Mouse (Mus musculus) midbrain, embryonic 16.5 days (tissue): ENCODE measurements around the gene 2010300C02Rik. TPM values are rescaled to one million over a fixed set of nuclear protein-coding genes. Genes with fewer than 3 reads are reported as not detected.

Experiments
- ATAC-seq: fragments of 200-750 bp; cut with Nextera tagmentation; 2 replicates; pipeline ENCODE4 v1.8.0; 2017; ENCODE audit warnings: moderate TSS enrichment
- H3K27ac ChIP-seq: fragments of 300-500 bp; sonication (generic); 2 replicates; pipeline ENCODE4 v1.5.1; 2014; ENCODE audit warnings: mild to moderate bottlenecking, low read length, mixed read lengths
- H3K27me3 ChIP-seq: fragments of 300-500 bp; sonication (generic); 2 replicates; pipeline ENCODE4 v1.6.1; 2014; ENCODE audit warnings: low read depth, low read length, mixed read lengths; ENCODE audit not compliant: control insufficient read depth, insufficient read depth
- H3K36me3 ChIP-seq: fragments of 300-500 bp; sonication (generic); 2 replicates; pipeline ENCODE4 v1.6.1; 2014; ENCODE audit warnings: mild to moderate bottlenecking, low read length, moderate library complexity, mixed read lengths; ENCODE audit not compliant: control insufficient read depth, insufficient read depth
- H3K4me1 ChIP-seq: fragments of 300-500 bp; sonication (generic); 2 replicates; pipeline ENCODE4 v1.6.1; 2014; ENCODE audit warnings: mild to moderate bottlenecking, low read length, mixed read lengths; ENCODE audit not compliant: control insufficient read depth, insufficient read depth
- H3K4me2 ChIP-seq: fragments of 300-500 bp; sonication (generic); 2 replicates; pipeline ENCODE4 v1.6.1; 2014; ENCODE audit warnings: mild to moderate bottlenecking, low read length, mixed read lengths
- H3K4me3 ChIP-seq: fragments of 300-500 bp; sonication (generic); 2 replicates; pipeline ENCODE4 v1.5.1; 2014; ENCODE audit warnings: low read depth, mild to moderate bottlenecking, low read length, moderate library complexity, mixed read lengths
- H3K9ac ChIP-seq: fragments of 300-500 bp; sonication (generic); 2 replicates; pipeline ENCODE4 v1.6.1; 2014; ENCODE audit warnings: low read depth, low read length, mixed read lengths
- H3K9me3 ChIP-seq: fragments of 300-500 bp; sonication (generic); replicated peaks from 2 replicates; pipeline ENCODE4 v1.6.1; 2014; ENCODE audit warnings: mild to moderate bottlenecking, low read length, mixed read lengths; ENCODE audit not compliant: control insufficient read depth, poor library complexity, severe bottlenecking
- WGBS: fragments of 180-500 bp; shearing (Covaris S2); extraction: QIAGEN DNeasy Blood & Tissue Kit; methylation state at CpG from one replicate; pipeline ENCODE4 v1.1.7; 2014; 5-methylcytosine and 5-hydroxymethylcytosine counted together
- polyA plus RNA-seq: library from polyadenylated mRNA; unstranded; fragments of >200 nt; fragmentation: Nextera tagmentation; extraction: Ambion mirVana; gene quantifications from 2 replicates; pipeline ENCODE4 v1.2.1, GENCODE M21; 2015

Gene 2010300C02Rik
- polyA plus RNA-seq, 1 experiment from 2014 or later, result 3.6 TPM

GRCm38 (mm10) chr1:37735932-37736331 lies 16.0 kb upstream of the 2010300C02Rik start:
- 94% methylated on average over 5 of the region's 5 CpGs for WGBS
- ATAC-seq, result no peak
- no peak overlapping the region for H3K9ac ChIP-seq

GRCm38 (mm10) chr1:37734841-37735240 lies 15.0 kb upstream of the 2010300C02Rik start:
- H3K27ac ChIP-seq, result no peak overlapping the region
- H3K27me3 ChIP-seq, result no peaks in the 10 kb centered on the region
- ATAC-seq, result no peak
- no peaks in the 10 kb centered on the region for H3K4me1 ChIP-seq
- no peaks in the 10 kb centered on the region for H3K9me3 ChIP-seq
- no peaks in the 10 kb centered on the region for H3K36me3 ChIP-seq
- H3K9ac ChIP-seq, result no peak overlapping the region
- no peak overlapping the region for H3K4me2 ChIP-seq
- 71% methylated on average over 7 of the region's 7 CpGs for WGBS
- H3K4me3 ChIP-seq, result no peak overlapping the region

More at GRCm38 (mm10) chr1:37735932-37736331, 16.0 kb upstream of the 2010300C02Rik start:
- no peaks in the 10 kb centered on the region for H3K9me3 ChIP-seq
- no peak overlapping the region for H3K4me2 ChIP-seq
- H3K36me3 ChIP-seq, result no peaks in the 10 kb centered on the region
- H3K4me1 ChIP-seq, result no peaks in the 10 kb centered on the region
- H3K27ac ChIP-seq, result no peak overlapping the region
- H3K27me3 ChIP-seq, result no peaks in the 10 kb centered on the region
- H3K4me3 ChIP-seq, result no peak overlapping the region

- H3K4me2 ChIP-seq, result no peak overlapping the region
- ATAC-seq, result no peak
- H3K27ac ChIP-seq, result no peak overlapping the region
- H3K36me3 ChIP-seq, result no peaks in the 10 kb centered on the region
- no peaks in the 10 kb centered on the region for H3K27me3 ChIP-seq
- 92% methylated on average over 8 of the region's 8 CpGs for WGBS
- H3K9me3 ChIP-seq, result no peaks in the 10 kb centered on the region
- H3K4me3 ChIP-seq, result no peak overlapping the region
- H3K4me1 ChIP-seq, result no peaks in the 10 kb centered on the region
- no peak overlapping the region for H3K9ac ChIP-seq
Measured at GRCm38 (mm10) chr1:37729353-37729752, 9.5 kb upstream of the 2010300C02Rik start.

DNA sequence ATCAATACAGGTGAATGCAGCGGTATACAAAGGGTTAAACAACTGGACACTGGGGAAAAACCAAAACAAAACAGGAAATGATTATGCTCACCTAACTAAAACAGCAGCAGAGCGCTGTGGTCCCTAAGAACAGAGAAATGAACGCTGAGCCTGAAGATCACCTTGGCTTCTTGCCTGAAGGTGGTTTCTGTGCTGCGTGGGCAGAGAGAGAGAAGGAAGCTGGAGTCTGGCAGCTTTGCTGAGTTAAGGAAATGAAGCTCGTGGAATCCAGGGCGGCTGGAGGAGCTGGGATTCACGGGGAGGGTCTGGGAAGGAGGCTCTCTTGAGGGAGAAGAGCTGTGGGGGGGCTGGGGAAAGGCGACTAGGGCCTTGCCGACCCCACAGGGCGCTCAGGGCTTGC lies 8.2 kb upstream of the 2010300C02Rik start:
- no peaks in the 10 kb centered on the region for H3K27me3 ChIP-seq
- no peak overlapping the region for H3K27ac ChIP-seq
- 71% methylated on average over 10 of the region's 10 CpGs for WGBS
- H3K4me1 ChIP-seq, result no peaks in the 10 kb centered on the region
- H3K4me3 ChIP-seq, result no peak overlapping the region
- no peak overlapping the region for H3K9ac ChIP-seq
- no peaks in the 10 kb centered on the region for H3K36me3 ChIP-seq
- H3K9me3 ChIP-seq, result no peaks in the 10 kb centered on the region
- no peak for ATAC-seq
- no peak overlapping the region for H3K4me2 ChIP-seq

- H3K9me3 ChIP-seq, result no peaks in the 10 kb centered on the region
- H3K27me3 ChIP-seq, result no peaks in the 10 kb centered on the region
- no peak overlapping the region for H3K4me3 ChIP-seq
- H3K9ac ChIP-seq, result no peak overlapping the region
- no peaks in the 10 kb centered on the region for H3K4me1 ChIP-seq
- 84% methylated on average over 8 of the region's 8 CpGs for WGBS
- H3K27ac ChIP-seq, result no peak overlapping the region
- ATAC-seq, result no peak
- H3K36me3 ChIP-seq, result no peaks in the 10 kb centered on the region
- no peak overlapping the region for H3K4me2 ChIP-seq
Measured at GRCm38 (mm10) chr1:37727186-37727585, 7.3 kb upstream of the 2010300C02Rik start.

GRCm38 (mm10) chr1:37726426-37726825 lies 6.5 kb upstream of the 2010300C02Rik start:
- Histone ChIP-seq H3K36me3 (no peaks in the 10 kb centered on the region), H3K9me3 (no peaks in the 10 kb centered on the region), H3K27ac (peak overlapping the region; percentile 48), H3K27me3 (no peaks in the 10 kb centered on the region), H3K4me2 (no peak overlapping the region), H3K4me1 (no peaks in the 10 kb centered on the region), H3K4me3 (no peak overlapping the region), H3K9ac (no peak overlapping the region)
- 68% methylated on average over 8 of the region's 8 CpGs for WGBS
- ATAC-seq, result peak; percentile 17; the same call in 1 of the 2 replicates

DNA sequence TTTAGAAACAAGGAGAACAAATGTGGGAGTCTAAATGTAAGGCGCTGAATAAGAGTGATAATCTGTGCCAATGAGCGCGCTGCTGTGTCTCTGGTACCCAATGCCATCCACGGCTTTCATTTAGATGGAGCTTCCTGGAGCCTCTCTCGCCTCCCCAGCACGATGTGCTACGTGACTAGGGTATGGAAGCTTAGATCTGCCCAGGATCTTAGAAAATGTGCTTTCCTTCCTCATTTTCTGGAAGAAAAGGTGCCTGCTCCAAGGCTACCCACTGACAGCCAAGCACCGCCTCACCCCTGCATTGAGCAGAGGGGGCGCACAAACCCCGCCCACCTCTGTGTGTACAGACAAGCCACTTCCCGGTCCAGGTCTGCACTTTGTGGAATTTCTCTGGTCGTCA lies 6.0 kb upstream of the 2010300C02Rik start:
- peak overlapping the region; percentile 2; the same call in 1 of the 2 replicates for H3K4me2 ChIP-seq
- H3K27me3 ChIP-seq, result no peaks in the 10 kb centered on the region
- no peaks in the 10 kb centered on the region for H3K36me3 ChIP-seq
- 58% methylated on average over 12 of the region's 12 CpGs for WGBS
- H3K4me1 ChIP-seq, result no peaks in the 10 kb centered on the region
- H3K4me3 ChIP-seq, result no peak overlapping the region
- no peaks in the 10 kb centered on the region for H3K9me3 ChIP-seq
- H3K27ac ChIP-seq, result peak overlapping the region; percentile 48
- ATAC-seq, result peak; percentile 58
- H3K9ac ChIP-seq, result no peak overlapping the region

GRCm38 (mm10) chr1:37721092-37721491 lies 1.2 kb upstream of the 2010300C02Rik start:
- Histone ChIP-seq H3K9me3 (no peaks in the 10 kb centered on the region), H3K27me3 (peaks cover 5% of the 10 kb centered on the region), H3K27ac (no peak overlapping the region), H3K4me1 (peaks cover 5% of the 10 kb centered on the region), H3K36me3 (no peaks in the 10 kb centered on the region), H3K4me3 (no peak overlapping the region), H3K9ac (no peak overlapping the region), H3K4me2 (no peak overlapping the region)
- ATAC-seq, result no peak
- WGBS, result 76% methylated on average over 5 of the region's 5 CpGs

DNA sequence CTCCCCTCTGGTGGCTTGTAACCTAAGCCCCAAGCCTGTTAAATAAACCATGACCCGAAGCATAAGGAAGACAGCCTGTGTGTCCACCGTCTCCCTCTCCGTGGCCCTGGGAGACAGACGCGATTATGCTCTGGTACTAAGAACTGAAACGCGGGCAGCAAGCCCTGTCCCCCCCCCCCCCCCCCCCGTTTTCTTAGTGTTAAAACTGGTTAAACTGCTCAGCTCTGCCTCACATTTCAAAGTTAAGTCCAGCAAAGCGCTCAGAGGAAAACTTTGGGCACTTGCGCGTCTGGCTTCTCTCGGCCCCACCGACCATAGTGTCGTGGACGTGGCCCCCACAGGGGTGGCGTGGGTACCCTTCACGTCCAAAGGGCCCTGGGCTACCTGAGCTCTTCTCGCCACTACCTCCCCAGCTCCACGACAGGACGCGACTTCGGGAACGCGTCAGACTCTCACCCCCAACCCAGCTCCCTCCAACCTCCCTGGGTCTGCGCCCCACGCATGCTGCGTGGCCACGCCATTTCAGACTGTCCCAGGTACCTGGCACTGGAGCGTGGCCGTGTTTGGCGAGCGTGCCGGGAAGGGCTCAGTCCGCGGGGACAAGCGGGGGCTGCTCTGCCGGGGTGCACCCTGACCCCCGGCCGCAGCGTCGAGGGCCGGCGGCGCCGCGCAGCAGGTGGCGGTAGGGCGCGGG lies 708 bp downstream of the 2010300C02Rik start:
- Histone ChIP-seq H3K36me3 (no peaks in the 10 kb centered on the region), H3K9me3 (no peaks in the 10 kb centered on the region), H3K4me2 (peak overlapping the region; percentile 93), H3K27ac (no peak overlapping the region), H3K9ac (peak overlapping the region; percentile 70), H3K27me3 (peaks cover 5% of the 10 kb centered on the region), H3K4me3 (peak overlapping the region; percentile 70), H3K4me1 (peaks cover 5% of the 10 kb centered on the region)
- WGBS, result 4% methylated on average over 49 of the region's 49 CpGs
- ATAC-seq, result peak; percentile 81
